Mouse (Mus musculus) ovary, adult 18-20 months (tissue): ENCODE data around the gene Gm9857.

Experiments
- DNase-seq: peaks from one replicate; pipeline ENCODE4 v3.0.0; 2022; ENCODE audit warnings: low spot score, mixed read lengths

The Gm9857 gene

DNA sequence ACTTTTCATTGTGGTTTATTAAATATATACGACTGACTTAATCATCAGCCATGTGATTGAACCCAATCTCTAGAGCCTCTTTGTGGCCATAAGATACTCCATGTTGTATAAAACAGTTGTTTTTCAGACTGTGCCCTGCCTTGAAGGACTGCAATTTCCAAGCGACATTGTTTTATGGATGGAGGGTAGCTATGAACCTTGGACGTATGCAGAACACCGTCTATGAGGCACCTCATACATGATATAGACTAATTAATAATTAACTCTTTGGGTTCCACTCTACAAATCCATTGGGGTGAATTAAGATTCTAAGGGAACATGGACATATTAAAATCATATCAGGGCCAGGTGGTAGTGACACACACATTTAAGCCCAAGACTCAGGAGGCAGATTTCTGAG lies 14.6 kb downstream of the Gm9857 start:
- no peak for DNase-seq

- no peak for DNase-seq
Observed at GRCm38 (mm10) chr3:108921822-108922221, 18.4 kb downstream of the Gm9857 start.

DNA sequence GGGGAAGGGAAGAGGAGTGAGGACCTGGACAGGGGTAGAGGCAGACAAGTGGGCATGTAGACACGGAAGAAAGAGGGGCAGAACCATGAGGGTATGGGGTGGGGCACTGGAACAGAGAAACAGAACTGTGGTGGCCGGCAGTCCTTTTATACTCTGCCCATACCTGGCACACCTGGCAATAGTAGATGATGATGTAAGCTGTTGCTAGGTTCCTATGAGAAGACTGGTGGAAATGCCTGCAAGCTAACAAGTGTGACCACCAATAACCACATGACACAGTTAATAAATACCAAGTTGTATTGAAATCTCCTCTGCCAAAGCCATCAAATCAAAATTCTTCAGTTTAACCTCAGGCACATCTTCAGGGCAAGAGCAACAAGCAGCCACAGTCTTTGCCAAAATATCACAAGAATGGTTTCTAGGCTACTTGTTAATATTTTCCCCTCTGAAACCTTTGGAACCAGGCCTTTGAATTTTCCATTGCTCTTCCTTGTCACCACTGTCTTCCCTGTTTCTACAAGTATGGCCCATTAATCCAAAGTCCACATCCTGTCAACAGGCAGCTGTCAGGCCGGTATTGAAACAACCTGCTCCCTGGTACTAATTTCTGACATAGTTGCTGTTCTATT lies 19.7 kb downstream of the Gm9857 start:
- no peak for DNase-seq

- no peak for DNase-seq
Observed at GRCm38 (mm10) chr3:108918852-108919251, 21.4 kb downstream of the Gm9857 start.

GRCm38 (mm10) chr3:108917986-108918385 lies 22.3 kb downstream of the Gm9857 start:
- no peak for DNase-seq

DNA sequence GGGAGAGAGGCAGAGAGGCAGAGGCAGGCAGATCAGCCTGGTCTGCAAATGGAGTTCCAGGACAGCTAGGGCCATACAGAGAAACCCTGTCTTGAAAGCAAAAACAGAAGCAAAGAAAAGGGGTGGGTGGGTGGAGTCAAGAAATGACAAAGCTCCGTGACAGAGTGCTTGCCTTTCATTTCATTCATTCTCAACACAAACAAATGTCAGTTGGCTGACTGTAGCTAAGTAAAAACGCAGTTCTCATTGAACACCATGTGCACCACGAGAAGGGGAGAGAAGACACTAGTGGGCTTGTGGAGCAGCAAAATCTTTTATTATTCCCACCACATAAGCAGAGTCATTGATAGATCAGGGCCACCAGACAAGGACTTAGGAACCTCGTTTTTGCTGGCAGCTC lies 23.4 kb downstream of the Gm9857 start:
- DNase-seq = no peak

- DNase-seq = no peak
Observed at GRCm38 (mm10) chr3:108915999-108916398, 24.2 kb downstream of the Gm9857 start.

- peak; percentile 92 for DNase-seq
Observed at GRCm38 (mm10) chr3:108911548-108912413, 28.5 kb downstream of the Gm9857 start, which contains the start of gene Prpf38b. Gene Prpf38b, minus strand, starts transcription at chr3:108911727.

DNA sequence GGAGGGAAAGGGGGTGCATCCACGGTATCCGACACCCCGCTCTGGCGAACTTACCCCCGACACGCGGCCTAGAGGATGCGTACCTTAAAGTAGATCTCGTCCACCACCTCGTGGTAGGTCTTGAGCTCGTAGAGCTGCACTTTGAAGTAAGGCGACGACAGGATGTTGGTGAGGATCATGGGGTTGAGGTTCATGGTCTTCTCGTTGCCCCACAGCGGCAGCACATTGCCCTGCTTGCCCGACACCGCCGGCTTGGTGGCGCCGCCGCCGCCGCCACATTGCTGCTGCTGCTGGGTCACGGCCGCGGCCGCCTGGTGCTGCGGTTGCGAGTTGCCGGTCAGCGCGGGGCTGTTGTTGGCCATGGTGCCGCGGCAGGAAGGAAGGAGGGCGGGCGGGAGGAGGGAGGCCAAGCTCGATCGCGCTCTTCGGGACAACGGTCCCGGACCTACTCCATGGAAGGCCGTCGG lies 29.1 kb downstream of the Gm9857 start:
- DNase-seq = peak; percentile 33

DNA sequence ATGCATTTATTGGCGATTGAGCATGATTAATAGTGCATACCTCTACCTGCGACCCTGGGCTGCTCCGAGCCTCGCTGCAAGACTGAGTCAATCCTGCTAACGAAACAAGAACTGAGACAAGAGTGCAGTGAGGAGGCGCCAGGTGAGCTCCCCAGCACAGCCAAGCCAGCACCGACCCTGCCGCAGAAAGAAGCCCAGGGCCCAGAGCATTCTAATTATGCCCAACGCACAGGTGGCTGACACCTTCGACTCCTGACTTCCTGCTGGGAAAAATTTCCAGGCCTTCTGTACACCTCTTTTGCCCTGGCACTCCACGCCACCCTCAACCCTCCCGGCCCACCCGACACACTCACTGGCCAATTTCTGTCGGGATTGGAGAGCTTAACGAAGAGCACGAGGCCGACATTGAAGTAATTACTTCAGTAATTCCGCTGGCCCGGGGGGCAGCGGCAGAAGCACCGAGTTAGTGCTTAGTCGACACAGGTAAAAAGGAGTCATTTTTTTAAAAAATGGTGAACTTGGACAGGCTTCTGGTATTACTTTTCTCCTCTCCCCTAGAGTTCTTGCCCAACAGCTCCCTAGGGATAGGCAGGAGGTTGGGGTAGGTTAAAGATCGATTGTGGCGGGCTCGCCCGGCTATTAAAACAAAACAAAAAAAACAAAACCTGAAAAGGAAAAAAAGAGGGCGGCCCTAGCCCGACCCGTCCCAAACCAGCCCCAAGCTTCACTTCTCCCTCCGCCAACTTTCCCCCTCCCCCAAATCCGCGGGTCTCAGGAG lies 29.8 kb downstream of the Gm9857 start:
- DNase-seq = no peak

DNA sequence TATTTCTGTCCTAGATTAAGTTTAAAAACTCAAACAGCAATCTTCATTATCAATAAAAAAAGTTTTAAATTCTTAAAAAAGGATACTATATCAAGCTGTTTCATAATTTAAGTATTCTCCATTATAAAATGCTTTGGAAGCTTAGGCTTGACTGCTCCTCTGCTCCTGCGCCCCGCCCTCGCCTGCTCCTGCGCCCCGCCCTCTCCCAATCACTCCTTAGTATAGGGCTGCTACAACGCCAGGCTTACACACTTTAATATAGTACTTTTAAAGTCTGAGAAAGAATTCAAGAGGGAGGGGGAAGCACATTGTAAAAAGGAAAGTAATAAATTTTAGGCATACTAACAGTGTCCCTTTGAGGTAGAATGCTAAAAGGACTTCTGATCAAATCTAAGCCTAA lies 37.3 kb downstream of the Gm9857 start:
- DNase-seq = no peak

DNA sequence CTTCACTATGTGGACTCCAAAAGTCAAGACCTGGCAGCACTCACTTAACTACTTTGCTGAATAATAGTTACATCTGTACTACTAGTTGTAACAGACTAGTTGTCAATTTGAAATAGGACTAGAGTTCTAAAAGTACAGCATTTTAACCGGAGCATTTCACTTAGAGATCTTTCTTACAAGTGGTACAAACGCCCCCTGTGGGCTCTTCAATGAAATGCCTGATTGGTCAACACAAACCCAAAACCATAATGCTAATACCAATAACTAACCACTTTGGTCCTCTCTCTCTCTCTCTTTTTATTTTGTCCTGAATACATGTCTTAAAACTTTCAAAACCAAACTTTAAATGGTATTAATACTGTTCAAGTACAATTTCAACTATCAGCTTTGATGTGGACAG lies 38.2 kb downstream of the Gm9857 start:
- DNase-seq = no peak

DNA sequence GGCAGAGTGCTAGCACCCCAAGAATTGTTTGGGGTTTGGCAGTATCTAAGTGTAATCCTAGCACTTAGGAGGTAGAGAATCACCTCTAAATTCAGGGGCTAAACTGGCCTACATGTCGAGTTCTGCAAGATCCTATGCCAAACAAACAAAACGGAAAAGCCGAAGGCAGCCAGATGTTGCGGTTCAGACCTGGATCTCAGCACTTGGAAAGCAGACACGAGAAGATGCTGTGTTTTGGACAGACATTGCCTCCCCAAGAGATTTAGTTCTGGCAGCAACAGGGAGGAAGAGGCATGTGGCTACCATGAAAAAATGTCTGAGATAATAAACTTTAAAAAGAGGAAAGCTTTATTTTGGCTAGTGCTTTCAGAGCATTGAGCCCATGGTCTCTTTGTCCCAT lies 39.6 kb downstream of the Gm9857 start:
- no peak for DNase-seq

GRCm38 (mm10) chr3:108900147-108900546 lies 40.1 kb downstream of the Gm9857 start:
- no peak for DNase-seq

- no peak for DNase-seq
Observed at GRCm38 (mm10) chr3:108898640-108899039, 41.6 kb downstream of the Gm9857 start.

DNA sequence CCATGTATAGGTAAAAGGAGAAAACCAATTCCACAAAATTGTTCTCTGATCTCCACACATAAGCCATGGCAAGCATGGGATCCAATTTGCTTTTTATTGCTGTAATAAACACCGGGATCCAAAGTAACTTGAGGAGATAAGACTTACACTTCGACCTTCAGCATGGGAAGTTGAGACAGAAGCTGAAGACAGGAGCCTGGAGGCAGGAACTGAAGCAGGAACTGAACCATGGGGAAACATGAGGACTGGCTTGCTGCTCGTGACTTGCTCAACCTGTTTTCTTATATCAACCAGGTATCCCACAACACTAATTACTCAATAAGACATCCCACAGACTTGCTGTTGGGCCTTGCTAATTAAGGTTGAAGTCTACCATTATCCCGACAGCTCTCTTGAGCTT lies 47.3 kb downstream of the Gm9857 start:
- DNase-seq = no peak

DNA sequence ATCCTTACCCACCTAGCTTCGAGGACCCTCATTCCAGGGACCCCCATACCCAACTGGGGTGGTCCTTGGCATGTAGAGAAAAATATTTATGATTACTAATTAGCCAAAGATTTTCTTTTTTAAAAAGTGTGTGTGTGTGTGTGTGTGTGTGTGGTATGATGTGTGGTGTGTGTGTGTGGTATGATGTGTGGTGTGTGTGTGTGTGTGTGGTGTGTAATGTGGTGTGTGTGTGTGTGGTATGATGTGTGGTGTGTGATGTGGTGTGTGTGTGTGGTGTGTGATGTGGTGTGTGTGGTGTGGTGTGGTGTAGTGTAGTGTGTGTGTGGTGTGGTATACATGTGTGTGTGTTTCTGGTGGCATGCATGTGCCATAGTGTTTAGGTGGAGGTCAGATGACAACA lies 48.2 kb downstream of the Gm9857 start:
- DNase-seq = no peak
